Mouse (Mus musculus) lung, postnatal 0 days (tissue): Measurements from ENCODE around the gene Plekha5.

ENCODE experiments used
- CTCF ChIP-seq: IDR thresholded peaks from 2 replicates; pipeline ENCODE4 v1.5.1; 2016; ENCODE audit warnings: antibody characterized with exemption, mild to moderate bottlenecking
- EP300 ChIP-seq: IDR thresholded peaks from 2 replicates; pipeline ENCODE4 v1.6.1; 2016; ENCODE audit warnings: antibody characterized with exemption, mild to moderate bottlenecking, control low read depth

DNA sequence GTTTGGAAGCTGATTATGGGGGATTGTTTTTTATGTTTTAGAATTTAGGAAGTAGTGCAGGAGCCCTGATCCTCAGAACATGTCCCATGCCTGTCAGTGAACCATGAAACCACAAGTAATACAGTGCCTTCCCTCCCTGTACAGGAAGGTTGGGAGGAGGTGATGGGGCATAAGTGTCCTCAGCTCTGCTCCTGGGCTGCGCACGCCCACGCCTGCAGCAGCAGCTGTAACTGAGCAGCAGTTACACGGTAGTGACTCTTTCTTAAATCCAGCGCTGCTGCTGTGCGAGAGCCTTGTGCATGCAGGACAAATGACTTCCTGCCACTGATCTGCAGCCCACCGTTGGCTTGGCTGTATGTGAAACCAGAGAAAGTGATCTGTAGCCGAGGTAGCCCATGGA lies 152.3 kb downstream of the Plekha5 start:
- TF ChIP-seq EP300 (no peak), CTCF (no peak)
